In the genomic region with DNA sequence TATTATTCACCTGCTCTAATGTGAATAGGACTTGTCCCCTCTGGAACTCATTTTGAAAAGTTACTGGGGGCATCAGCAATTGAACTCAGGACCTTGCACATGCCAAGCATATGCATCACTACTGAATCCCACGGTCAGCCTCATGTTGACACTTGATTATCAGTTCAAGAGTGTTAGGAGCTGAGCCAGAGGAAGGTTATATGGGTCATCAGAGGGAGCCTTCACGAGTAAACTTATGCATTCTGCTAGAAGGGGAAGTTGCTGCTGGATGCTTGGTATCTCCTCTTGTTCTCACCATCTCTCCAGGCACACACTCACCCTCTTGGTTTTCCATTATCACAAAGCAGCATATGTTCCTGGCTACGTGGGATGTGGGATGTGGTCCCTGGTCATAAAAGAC, we compare ENCODE assay signal across 13 mouse cellular contexts. TPM values are rescaled to one million over a fixed set of nuclear protein-coding genes. Genes with fewer than 3 reads are reported as not detected.
DNase-seq lines count a peak whose midpoint lies in the region; ATAC-seq and TF ChIP-seq lines count a peak whose summit lies in the region.
"Had no signal": no experiment of that assay in that cellular context is flagged by ENCODE, and none has a peak within 500 bp of the region (broad histone marks: within the 10 kb centered on the region; RNA-seq: fewer than 3 reads in every experiment).

No protein-coding gene starts in this region.

- no peak for DNase-seq in midbrain, postnatal 0 days (ENCODE audit: low spot score)
- DNase-seq in T-cell, adult 2 months (ENCODE audit: low spot score): no peak
- DNase-seq in embryonic facial prominence, embryonic 10.5 days (ENCODE audit: low spot score): no peak
- DNase-seq: gastrocnemius, adult 2 months; heart, adult 2 months; liver, embryonic 13.5 days; thymus, postnatal 36 days had no signal

- ATAC-seq in midbrain, embryonic 12.5 days (ENCODE audit: low FRiP score, low read depth): peak; percentile 24; the same call in 1 of the 2 replicates
- no peak for ATAC-seq in midbrain, postnatal 0 days (ENCODE audit: low FRiP score)
- peak; percentile 21 for ATAC-seq in forebrain, embryonic 12.5 days (ENCODE audit: low FRiP score)
- no peak for ATAC-seq in hindbrain, embryonic 16.5 days
- no peak for ATAC-seq in neural tube, embryonic 14.5 days (ENCODE audit: low read depth)
- ATAC-seq: inflammation-experienced regulatory T-cells, adult 6 months had no signal

- no peaks in the 10 kb centered on the region for H3K9me3 ChIP-seq in midbrain, embryonic 12.5 days
- no peaks in the 10 kb centered on the region for H3K9me3 ChIP-seq in midbrain, postnatal 0 days (ENCODE audit: low read length)
- H3K9me3 ChIP-seq in forebrain, embryonic 12.5 days: no peaks in the 10 kb centered on the region
- H3K9me3 ChIP-seq in hindbrain, embryonic 16.5 days (ENCODE audit: control insufficient read depth, low read length): no peaks in the 10 kb centered on the region
- no peaks in the 10 kb centered on the region for H3K9me3 ChIP-seq in neural tube, embryonic 14.5 days (ENCODE audit: control insufficient read depth, low read length)
- H3K9me3 ChIP-seq in embryonic facial prominence, embryonic 10.5 days: no peaks in the 10 kb centered on the region
- H3K9me3 ChIP-seq: embryonic facial prominence, embryonic 12.5 days; liver, embryonic 13.5 days had no signal

- no peak overlapping the region for H3K9ac ChIP-seq in midbrain, embryonic 12.5 days (replicated peaks)
- H3K9ac ChIP-seq in midbrain, postnatal 0 days (replicated peaks; ENCODE audit: low read length, poor library complexity, severe bottlenecking): no peak overlapping the region
- no peak overlapping the region for H3K9ac ChIP-seq in forebrain, embryonic 12.5 days
- H3K9ac ChIP-seq in hindbrain, embryonic 16.5 days (ENCODE audit: low read depth, low read length): no peak overlapping the region
- H3K9ac ChIP-seq in neural tube, embryonic 14.5 days (replicated peaks; ENCODE audit: low read depth, low read length): no peak overlapping the region
- H3K9ac ChIP-seq: embryonic facial prominence, embryonic 12.5 days; liver, embryonic 13.5 days had no signal

- no peak overlapping the region for H3K4me2 ChIP-seq in midbrain, embryonic 12.5 days (replicated peaks)
- no peak overlapping the region for H3K4me2 ChIP-seq in midbrain, postnatal 0 days (ENCODE audit: low read depth, low read length, poor library complexity, severe bottlenecking)
- no peak overlapping the region for H3K4me2 ChIP-seq in forebrain, embryonic 12.5 days
- H3K4me2 ChIP-seq in hindbrain, embryonic 16.5 days (ENCODE audit: low read length): no peak overlapping the region
- no peak overlapping the region for H3K4me2 ChIP-seq in neural tube, embryonic 14.5 days (ENCODE audit: low read depth, low read length)
- H3K4me2 ChIP-seq: liver, embryonic 13.5 days had no signal

- 44% methylated on average over 3 of the region's 3 CpGs for WGBS in midbrain, embryonic 12.5 days
- 30% methylated on average over 3 of the region's 3 CpGs for WGBS in midbrain, postnatal 0 days
- 20% methylated on average over 3 of the region's 3 CpGs for WGBS in forebrain, embryonic 12.5 days
- 18% methylated on average over 3 of the region's 3 CpGs for WGBS in hindbrain, embryonic 16.5 days
- WGBS in neural tube, embryonic 14.5 days: 34% methylated on average over 3 of the region's 3 CpGs
- WGBS in embryonic facial prominence, embryonic 10.5 days: 53% methylated on average over 3 of the region's 3 CpGs

- no peak for TF ChIP-seq CTCF in midbrain, postnatal 0 days (IDR thresholded peaks at IDR 0.05)

- no peaks in the 10 kb centered on the region for H3K27me3 ChIP-seq in midbrain, embryonic 12.5 days
- H3K27me3 ChIP-seq in midbrain, postnatal 0 days (ENCODE audit: insufficient read depth, low read length): no peaks in the 10 kb centered on the region
- 0 out of 2 replicates have a peak, but pooled peaks cover 3% of the 10 kb centered on the region for H3K27me3 ChIP-seq in forebrain, embryonic 12.5 days
- no peaks in the 10 kb centered on the region for H3K27me3 ChIP-seq in hindbrain, embryonic 16.5 days (replicated peaks; ENCODE audit: control insufficient read depth, insufficient read depth, low read length)
- H3K27me3 ChIP-seq in neural tube, embryonic 14.5 days (ENCODE audit: control insufficient read depth, insufficient read depth, low read length): no peaks in the 10 kb centered on the region
- H3K27me3 ChIP-seq in embryonic facial prominence, embryonic 10.5 days (replicated peaks; ENCODE audit: low read depth, poor library complexity, severe bottlenecking): no peaks in the 10 kb centered on the region
- H3K27me3 ChIP-seq: embryonic facial prominence, embryonic 12.5 days; liver, embryonic 13.5 days had no signal

- peaks cover 17% of the 10 kb centered on the region for H3K4me1 ChIP-seq in midbrain, embryonic 12.5 days
- H3K4me1 ChIP-seq in midbrain, postnatal 0 days (ENCODE audit: insufficient read depth, low read length): no peaks in the 10 kb centered on the region
- H3K4me1 ChIP-seq in forebrain, embryonic 12.5 days: peaks cover 22% of the 10 kb centered on the region
- peaks cover 15% of the 10 kb centered on the region for H3K4me1 ChIP-seq in hindbrain, embryonic 16.5 days (ENCODE audit: control insufficient read depth, insufficient read depth, low read depth, low read length)
- H3K4me1 ChIP-seq in neural tube, embryonic 14.5 days (ENCODE audit: control insufficient read depth, insufficient read depth, low read length): peaks cover 14% of the 10 kb centered on the region; the same call in 1 of the 2 replicates
- H3K4me1 ChIP-seq in embryonic facial prominence, embryonic 10.5 days: peaks cover 11% of the 10 kb centered on the region
- H3K4me1 ChIP-seq: liver, embryonic 13.5 days had no signal

- H3K27ac ChIP-seq in midbrain, embryonic 12.5 days (replicated peaks): peak overlapping the region; percentile 84
- no peak overlapping the region for H3K27ac ChIP-seq in midbrain, postnatal 0 days (ENCODE audit: low read depth, low read length)
- peak overlapping the region; percentile 91 for H3K27ac ChIP-seq in forebrain, embryonic 12.5 days
- H3K27ac ChIP-seq in hindbrain, embryonic 16.5 days (ENCODE audit: low read depth, low read length): peak overlapping the region; percentile 36; the same call in 1 of the 2 replicates
- H3K27ac ChIP-seq in neural tube, embryonic 14.5 days (ENCODE audit: low read depth, low read length): peak overlapping the region; percentile 34
- no peak overlapping the region for H3K27ac ChIP-seq in embryonic facial prominence, embryonic 10.5 days (replicated peaks)
- H3K27ac ChIP-seq: embryonic facial prominence, embryonic 12.5 days; gastrocnemius, adult 2 months; heart, adult 2 months; liver, embryonic 13.5 days had no signal

- no peak overlapping the region for H3K4me3 ChIP-seq in midbrain, embryonic 12.5 days
- no peak overlapping the region for H3K4me3 ChIP-seq in midbrain, postnatal 0 days (ENCODE audit: low read depth, low read length)
- no peak overlapping the region for H3K4me3 ChIP-seq in forebrain, embryonic 12.5 days (replicated peaks)
- H3K4me3 ChIP-seq in hindbrain, embryonic 16.5 days (ENCODE audit: low read length): no peak overlapping the region
- H3K4me3 ChIP-seq in neural tube, embryonic 14.5 days (ENCODE audit: low read depth, low read length): no peak overlapping the region
- no peak overlapping the region for H3K4me3 ChIP-seq in embryonic facial prominence, embryonic 10.5 days
- H3K4me3 ChIP-seq: embryonic facial prominence, embryonic 12.5 days; heart, adult 2 months; liver, embryonic 13.5 days had no signal

- no peaks in the 10 kb centered on the region for H3K36me3 ChIP-seq in midbrain, embryonic 12.5 days
- H3K36me3 ChIP-seq in midbrain, postnatal 0 days (ENCODE audit: insufficient read depth, low read length): no peaks in the 10 kb centered on the region
- no peaks in the 10 kb centered on the region for H3K36me3 ChIP-seq in forebrain, embryonic 12.5 days (replicated peaks)
- H3K36me3 ChIP-seq in hindbrain, embryonic 16.5 days (ENCODE audit: control insufficient read depth, insufficient read depth, low read length): no peaks in the 10 kb centered on the region
- no peaks in the 10 kb centered on the region for H3K36me3 ChIP-seq in neural tube, embryonic 14.5 days (ENCODE audit: control insufficient read depth, insufficient read depth, low read length)
- no peaks in the 10 kb centered on the region for H3K36me3 ChIP-seq in embryonic facial prominence, embryonic 10.5 days (replicated peaks)
- H3K36me3 ChIP-seq: embryonic facial prominence, embryonic 12.5 days; liver, embryonic 13.5 days had no signal

RNA-seq across cellular contexts. Expression of a gene that starts 47.4 kb away (rescaled TPM):
- polyA plus RNA-seq in midbrain, embryonic 12.5 days (2016; fragmentation: Nextera tagmentation; extraction: Ambion mirVana): 26.0 and 26.1 TPM in 2 replicates
- total RNA-seq in midbrain, postnatal 0 days (2014; rRNA removed): 16.4 and 27.4 TPM in 2 replicates
- polyA plus RNA-seq in midbrain, postnatal 0 days (2015; fragmentation: Nextera tagmentation; extraction: Ambion mirVana): 23.7 and 23.8 TPM in 2 replicates
- 26.9 and 29.2 TPM in 2 replicates for polyA plus RNA-seq in forebrain, embryonic 12.5 days (2016; fragmentation: Nextera tagmentation; extraction: Ambion mirVana)
- 27.4 and 30.1 TPM in 2 replicates for polyA plus RNA-seq in hindbrain, embryonic 16.5 days (2015; fragmentation: Nextera tagmentation; extraction: Ambion mirVana)
- polyA plus RNA-seq in neural tube, embryonic 14.5 days (2014; fragmentation: Nextera tagmentation; extraction: Ambion mirVana): 27.5 and 29.2 TPM in 2 replicates
- 14.5 and 18.7 TPM in 2 replicates for polyA plus RNA-seq in embryonic facial prominence, embryonic 10.5 days (2016; fragmentation: Nextera tagmentation; extraction: Ambion mirVana)

RNA-seq across cellular contexts. Expression of a gene that starts 47.9 kb away (rescaled TPM):
- polyA plus RNA-seq in midbrain, embryonic 12.5 days (2016; fragmentation: Nextera tagmentation; extraction: Ambion mirVana): 1.5 and 1.6 TPM in 2 replicates
- 5.0 and 5.5 TPM in 2 replicates for total RNA-seq in midbrain, postnatal 0 days (2014; rRNA removed)
- 1.3 TPM in 2 replicates for polyA plus RNA-seq in midbrain, postnatal 0 days (2015; fragmentation: Nextera tagmentation; extraction: Ambion mirVana)
- polyA plus RNA-seq in forebrain, embryonic 12.5 days (2016; fragmentation: Nextera tagmentation; extraction: Ambion mirVana): 1.7 and 2.3 TPM in 2 replicates
- polyA plus RNA-seq in hindbrain, embryonic 16.5 days (2015; fragmentation: Nextera tagmentation; extraction: Ambion mirVana): 1.8 and 2.9 TPM in 2 replicates
- 1.4 TPM in 2 replicates for polyA plus RNA-seq in neural tube, embryonic 14.5 days (2014; fragmentation: Nextera tagmentation; extraction: Ambion mirVana)
- polyA plus RNA-seq in embryonic facial prominence, embryonic 10.5 days (2016; fragmentation: Nextera tagmentation; extraction: Ambion mirVana): 1.5 and 1.8 TPM in 2 replicates

Comparison
In these comparisons a context has a peak if more than half of its experiments do, and no peak if none do; other contexts are left out.
1. ATAC-seq: peak in midbrain, embryonic 12.5 days (single experiment) and forebrain, embryonic 12.5 days (single experiment); none in midbrain, postnatal 0 days (single experiment), hindbrain, embryonic 16.5 days (single experiment) and neural tube, embryonic 14.5 days (single experiment).
2. H3K27ac ChIP-seq: peak in midbrain, embryonic 12.5 days (single experiment), forebrain, embryonic 12.5 days (single experiment), hindbrain, embryonic 16.5 days (single experiment) and neural tube, embryonic 14.5 days (single experiment); none in midbrain, postnatal 0 days (single experiment) and embryonic facial prominence, embryonic 10.5 days (single experiment).